Mouse (Mus musculus) olfactory bulb, adult 2 months (tissue): ENCODE measurements around the gene Rps6ka5.

ENCODE experiments used
- CTCF ChIP-seq: fragments of 200-500 bp; IDR thresholded peaks from 2 replicates; pipeline ENCODE4 v1.5.1; 2012; ENCODE audit warnings: low read depth, mild to moderate bottlenecking, low read length, moderate library complexity; ENCODE audit not compliant: insufficient read depth
- POLR2A ChIP-seq: fragments of 200-500 bp; IDR thresholded peaks from 2 replicates; pipeline ENCODE4 v1.6.1; 2012; ENCODE audit warnings: mild to moderate bottlenecking, low read depth, low read length, moderate library complexity; ENCODE audit not compliant: insufficient read depth

DNA sequence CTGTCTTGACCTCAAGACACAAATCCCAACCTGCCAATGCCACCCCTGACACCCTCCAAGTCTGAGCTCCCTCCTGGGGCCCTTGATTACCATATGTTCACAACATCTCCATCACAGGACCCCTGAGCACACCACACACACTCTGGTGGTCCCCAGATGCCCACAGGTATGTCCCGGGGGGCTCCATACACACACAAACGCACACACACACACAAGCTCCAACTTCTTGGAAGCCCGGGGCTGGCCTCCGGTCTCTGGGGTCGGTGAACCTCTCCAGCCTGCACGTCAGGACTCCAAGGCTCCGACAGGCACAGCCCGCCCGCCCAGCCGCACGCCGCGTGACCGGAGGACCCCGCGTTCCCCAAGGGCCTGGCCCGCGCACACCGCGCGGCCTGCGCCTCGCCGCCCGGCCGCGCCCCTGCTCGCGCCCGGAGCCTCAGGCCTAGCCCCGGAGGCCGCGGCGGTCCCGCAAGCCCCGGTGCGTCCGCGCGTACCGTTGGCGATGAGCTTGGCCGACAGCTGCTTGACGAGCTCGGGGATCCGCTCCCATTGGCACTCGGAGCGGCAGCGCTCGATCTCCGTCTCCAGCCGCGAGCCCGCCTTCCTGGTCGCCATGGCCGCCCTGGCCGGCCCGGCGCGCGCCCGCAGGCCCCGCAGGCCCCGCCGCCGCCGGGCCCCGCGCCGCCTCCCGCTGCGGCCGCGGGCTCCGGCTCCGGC, 206.5 kb downstream of the Rps6ka5 start:
- TF ChIP-seq CTCF: no peak
- TF ChIP-seq POLR2A: no peak
